Comparison of ENCODE assay signal across 9 mouse cellular contexts in the genomic region with DNA sequence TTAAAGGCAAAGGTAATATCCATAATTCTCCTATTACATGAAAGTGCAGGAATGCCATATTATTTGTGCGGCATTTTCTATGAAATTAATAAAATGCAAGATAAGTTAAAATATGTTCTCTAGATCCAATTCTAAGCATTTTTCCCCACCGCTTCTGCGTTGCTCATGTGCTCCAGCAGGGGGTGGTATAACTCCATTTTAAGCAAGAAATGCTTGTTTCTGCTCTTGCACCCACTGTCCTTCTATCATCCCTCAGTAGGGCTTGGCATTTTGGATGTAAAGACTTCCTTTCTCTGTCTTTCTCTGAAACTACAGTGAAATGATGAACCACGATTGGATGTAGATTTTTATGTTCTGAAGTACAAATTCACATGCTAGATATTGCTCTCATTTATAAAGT. TPM values are rescaled to one million over a fixed set of nuclear protein-coding genes. Genes with fewer than 3 reads are reported as not detected.
A peak's percentile ranks its signal among the peaks of the same experiment; 100 is the strongest.
DNase-seq lines count a peak whose midpoint lies in the region; ATAC-seq and TF ChIP-seq lines count a peak whose summit lies in the region.
"Had no signal": no experiment of that assay in that cellular context is flagged by ENCODE, and none has a peak within 500 bp of the region (broad histone marks: within the 10 kb centered on the region; RNA-seq: fewer than 3 reads in every experiment).

No protein-coding gene starts in this region.

- H3K4me3 ChIP-seq in gastrocnemius, adult 2 months: no peak overlapping the region
- H3K4me3 ChIP-seq in cerebellum, adult 2 months (replicated peaks; ENCODE audit: insufficient read depth, low read depth, low read length): peak overlapping the region; percentile 49
- H3K4me3 ChIP-seq in forebrain, embryonic 16.5 days (replicated peaks; ENCODE audit: low read length): peak overlapping the region; percentile 69
- H3K4me3 ChIP-seq: limb, embryonic 12.5 days had no signal

- no peak for TF ChIP-seq POLR2A in cerebellum, adult 2 months (IDR thresholded peaks at IDR 0.05; ENCODE audit: borderline replicate concordance, insufficient read depth, low read length)

- no peaks in the 10 kb centered on the region for H3K27me3 ChIP-seq in cerebellum, adult 2 months (ENCODE audit: control insufficient read depth, insufficient read depth, low read length)
- H3K27me3 ChIP-seq in forebrain, embryonic 16.5 days (replicated peaks; ENCODE audit: control insufficient read depth, insufficient read depth, low read length): no peaks in the 10 kb centered on the region; the same call in 1 of the 2 replicates
- H3K27me3 ChIP-seq: limb, embryonic 12.5 days had no signal

- no peak overlapping the region for H3K27ac ChIP-seq in gastrocnemius, adult 2 months
- H3K27ac ChIP-seq in cerebellum, adult 2 months (ENCODE audit: insufficient read depth, low read length): no peak overlapping the region
- H3K27ac ChIP-seq in forebrain, embryonic 16.5 days (ENCODE audit: low read length): no peak overlapping the region; the same call in 1 of the 2 replicates
- H3K27ac ChIP-seq: limb, embryonic 12.5 days had no signal

- peak; percentile 70 for TF ChIP-seq CTCF in gastrocnemius, adult 2 months (IDR thresholded peaks at IDR 0.05)
- TF ChIP-seq CTCF in cerebellum, adult 2 months (IDR thresholded peaks at IDR 0.05; ENCODE audit: borderline replicate concordance, insufficient read depth, low read depth, low read length): peak; percentile 81

- WGBS in cerebellum, adult 2 months: 4% methylated on average over 4 of the region's 4 CpGs
- WGBS in forebrain, embryonic 16.5 days: 1% methylated on average over 4 of the region's 4 CpGs

- ATAC-seq in forebrain, embryonic 16.5 days: peak; percentile 39; the same call in 1 of the 2 replicates
- ATAC-seq in megakaryocyte-erythroid progenitor cell, adult 5-6 weeks (replicated peaks; ENCODE audit: low FRiP score, low TSS enrichment, poor library complexity, severe bottlenecking): 0 out of 2 replicates have a peak, but pooled peaks have one; percentile 38

- H3K9me3 ChIP-seq in forebrain, embryonic 16.5 days (ENCODE audit: control insufficient read depth, low read length): no peaks in the 10 kb centered on the region
- H3K9me3 ChIP-seq: limb, embryonic 12.5 days had no signal

- H3K36me3 ChIP-seq in forebrain, embryonic 16.5 days (ENCODE audit: control insufficient read depth, insufficient read depth): no peaks in the 10 kb centered on the region
- H3K36me3 ChIP-seq: limb, embryonic 12.5 days had no signal

- intact Hi-C loops in gastrocnemius, adult 2 months (cut with DNase I): no loop called here

- H3K4me2 ChIP-seq in forebrain, embryonic 16.5 days (ENCODE audit: low read length): peak overlapping the region; percentile 62
- H3K4me2 ChIP-seq: limb, embryonic 12.5 days had no signal

- no peak for DNase-seq in gastrocnemius, adult 2 months
- DNase-seq in gastrocnemius, adult 8-10 months (ENCODE audit: low spot score in 2 of 2): no peak
- peak; percentile 62 for DNase-seq in A20 (ENCODE audit: low read depth, low spot score)
- DNase-seq in cerebellum, adult 2 months: peak; percentile 78
- DNase-seq in layer of hippocampus, adult 11-12 months (ENCODE audit: low spot score): peak; percentile 82
- DNase-seq in yolk sac, embryonic 10.5 days (ENCODE audit: low spot score): peak; percentile 6

- H3K4me1 ChIP-seq in cerebellum, adult 2 months (ENCODE audit: control insufficient read depth, insufficient read depth, low read length): peaks cover 3% of the 10 kb centered on the region
- peaks cover 16% of the 10 kb centered on the region for H3K4me1 ChIP-seq in forebrain, embryonic 16.5 days (replicated peaks; ENCODE audit: control insufficient read depth, insufficient read depth, low read length)

- no peak overlapping the region for H3K9ac ChIP-seq in forebrain, embryonic 16.5 days (replicated peaks; ENCODE audit: low read depth, low read length)
- H3K9ac ChIP-seq: limb, embryonic 12.5 days had no signal

RNA-seq across cellular contexts. Expression of gene Ncam2, which starts 1.5 kb away (rescaled TPM):
- not detected for total RNA-seq in gastrocnemius, adult 2 months (2021)
- total RNA-seq in gastrocnemius, adult 8-10 months (2022): under 1 TPM in 2 of 4 experiments, not detected in 2; 0.11 to 0.54 TPM
- polyA plus RNA-seq in cerebellum, adult 2 months (2012; rRNA removed): 12.9 and 14.0 TPM in 2 replicates
- 8.3 and 12.3 TPM in 2 replicates for polyA plus RNA-seq in forebrain, embryonic 16.5 days (2015; fragmentation: Nextera tagmentation; extraction: Ambion mirVana)
- total RNA-seq in megakaryocyte-erythroid progenitor cell, adult 5-6 weeks (2014; fragmentation: Nextera tagmentation): 0.17 TPM in 1 of 2 replicates, not detected in the other
- not detected in 2 replicates for total RNA-seq in megakaryocyte-erythroid progenitor cell, adult 5-6 weeks (2017)

Comparison
In these comparisons a context has a peak if more than half of its experiments do, and no peak if none do; other contexts are left out.
1. DNase-seq: peak in A20 (single experiment), cerebellum, adult 2 months (2 of 2), layer of hippocampus, adult 11-12 months (single experiment) and yolk sac, embryonic 10.5 days (single experiment); none in gastrocnemius, adult 2 months (single experiment) and gastrocnemius, adult 8-10 months (0 of 2).